Mouse (Mus musculus): ENCODE data around the gene Sox13.

GRCm38 (mm10) chr1:133446291-133446690 lies 22.1 kb upstream of the Sox13 start:
- TF ChIP-seq MAX (IDR thresholded peaks at IDR 0.05; ENCODE audit: low read length) (no peak), POLR2A (IDR thresholded peaks at IDR 0.05; ENCODE audit: low read depth, low read length) (no peak)

Data from CH12.LX (cell line).